Mouse (Mus musculus) CD4-positive, CD25-positive, alpha-beta regulatory T cell (primary cell): ENCODE data around the gene Sf3b1. TPM values are rescaled to one million over a fixed set of nuclear protein-coding genes. Genes with fewer than 3 reads are reported as not detected.

Experiments
- polyA plus RNA-seq: library from polyadenylated mRNA; unstranded; fragments of 100-300 nt; shearing (Covaris generic); gene quantifications from one replicate; pipeline ENCODE4 v1.2.1, GENCODE M21; 2017

The Sf3b1 gene
- 682 TPM for polyA plus RNA-seq

DNA sequence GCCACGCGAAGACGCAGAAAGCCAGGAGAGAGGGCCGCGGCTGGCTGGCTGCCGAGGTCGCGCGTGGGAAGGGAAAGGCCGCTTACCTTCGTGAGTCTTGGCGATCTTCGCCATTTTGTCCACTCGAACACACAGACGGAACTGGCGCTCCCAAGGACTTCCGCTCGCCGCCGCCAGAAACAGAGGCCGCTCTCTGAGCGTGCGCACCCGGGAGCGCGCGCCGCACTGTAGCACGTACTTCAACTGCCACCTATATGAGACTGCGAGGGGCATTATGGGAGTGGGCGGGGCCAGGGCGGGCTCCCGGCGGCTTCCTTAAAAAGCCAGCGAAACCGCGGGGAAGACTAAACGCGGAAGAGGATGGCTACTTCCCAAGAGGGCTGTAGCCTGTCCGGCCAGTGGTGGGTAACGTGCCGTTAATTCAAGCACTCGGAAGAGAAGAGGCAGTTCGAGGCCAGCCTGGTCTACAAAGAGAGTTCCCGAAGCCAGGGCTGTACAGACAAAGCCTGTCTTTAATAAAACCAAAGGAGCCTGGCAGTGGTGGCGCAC, at the start of gene Sf3b1:
Gene Sf3b1, minus strand, starts transcription at position 229 of the 549 bp plus-strand sequence.

DNA sequence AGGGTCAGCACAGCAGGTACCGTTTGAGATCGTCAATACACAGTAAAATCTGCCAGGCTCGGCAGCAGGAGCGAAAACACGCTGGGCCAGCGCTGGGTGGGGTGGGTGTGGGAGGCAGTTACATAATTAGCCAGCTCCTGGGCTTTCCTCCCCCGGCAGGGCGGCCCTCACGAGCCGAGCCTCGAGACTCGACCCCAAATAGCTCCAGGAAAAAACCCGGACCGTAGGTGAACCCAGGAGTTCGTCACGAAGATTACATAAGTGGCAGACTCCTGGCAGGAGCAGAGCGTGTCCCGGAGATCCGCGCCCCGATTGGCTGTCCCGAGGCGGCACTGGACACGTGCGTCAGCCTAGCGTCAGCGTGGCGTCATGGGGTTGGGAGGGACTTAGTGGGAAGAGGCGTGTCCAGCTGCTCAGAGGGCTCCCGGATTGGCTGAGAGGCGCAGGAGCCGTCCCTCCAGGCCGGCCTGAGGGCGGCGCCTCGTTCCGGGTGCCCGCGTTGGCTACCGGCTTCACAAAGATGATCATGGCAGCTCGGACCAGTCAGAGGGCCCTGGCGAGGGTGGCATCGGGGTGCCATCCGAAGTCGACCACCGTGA, 25.2 kb upstream of the Sf3b1 start, which contains the start of gene Coq10b:
Gene Coq10b, plus strand, starts transcription at position 416 of the 599 bp plus-strand sequence.

Other genes with a start within 250 kb of the Sf3b1 start
- gene Ankrd44, start 101.1 kb downstream of the Sf3b1 start, polyA plus RNA-seq, result 293 TPM
- gene Coq10b, start 25.3 kb upstream of the Sf3b1 start, polyA plus RNA-seq, result 28.9 TPM
- gene Hspe1, start 60.7 kb upstream of the Sf3b1 start, polyA plus RNA-seq, result 147 TPM
- gene Hspd1, start 60.8 kb upstream of the Sf3b1 start, polyA plus RNA-seq, result 141 TPM
- 111 TPM for gene Mob4, start 103.8 kb upstream of the Sf3b1 start, polyA plus RNA-seq
- 7.1 TPM for gene Rftn2, start 199.3 kb upstream of the Sf3b1 start, polyA plus RNA-seq
- gene Mars2, start 209.7 kb upstream of the Sf3b1 start, polyA plus RNA-seq, result 4.3 TPM